In genomic region chr1:24225825-24226526, GRCm38 (mm10) we compare ENCODE assay signal across 9 mouse cellular contexts. TPM values are rescaled to one million over a fixed set of nuclear protein-coding genes. Genes with fewer than 3 reads are reported as not detected.
A peak's percentile ranks its signal among the peaks of the same experiment; 100 is the strongest.
DNase-seq lines count a peak whose midpoint lies in the region; ATAC-seq and TF ChIP-seq lines count a peak whose summit lies in the region.
"Had no signal": no experiment of that assay in that cellular context is flagged by ENCODE, and none has a peak within 500 bp of the region (broad histone marks: within the 10 kb centered on the region; RNA-seq: fewer than 3 reads in every experiment).

No protein-coding gene starts in this region.

- no peak overlapping the region for H3K9ac ChIP-seq in forebrain, embryonic 13.5 days

- peak; percentile 94 for ATAC-seq in forebrain, embryonic 13.5 days
- no peak for ATAC-seq in CD4-positive, CD25-positive, alpha-beta regulatory T cell, adult 4 months
- no peak for ATAC-seq in activated CD4-positive, CD25-positive, alpha-beta regulatory T cell, adult 4 months

- H3K4me1 ChIP-seq in kidney, adult 2 months (ENCODE audit: control insufficient read depth, insufficient read depth, low read length) = no peaks in the 10 kb centered on the region
- peaks cover 18% of the 10 kb centered on the region; the same call in 1 of the 2 replicates for H3K4me1 ChIP-seq in forebrain, embryonic 13.5 days

- peak; percentile 7 for DNase-seq in kidney, adult 2 months
- DNase-seq in kidney, adult 8-10 months = no peak
- DNase-seq in cerebellum, adult 18-20 months = peak; percentile 93 to 95
- DNase-seq in mesoderm, embryonic 11.5 days (ENCODE audit: low read depth, low spot score) = peak; percentile 71
- no peak for DNase-seq in layer of hippocampus, postnatal 36 days

- H3K4me3 ChIP-seq in kidney, adult 2 months (ENCODE audit: insufficient read depth, low read depth, low read length) = no peak overlapping the region
- no peak overlapping the region for H3K4me3 ChIP-seq in forebrain, embryonic 13.5 days

- no peak for TF ChIP-seq POLR2A in kidney, adult 2 months (IDR thresholded peaks at IDR 0.05; ENCODE audit: low read depth, low read length)

- no peak overlapping the region for H3K27ac ChIP-seq in kidney, adult 2 months (ENCODE audit: insufficient read depth, low read depth, low read length)
- peak overlapping the region; percentile 75 for H3K27ac ChIP-seq in forebrain, embryonic 13.5 days

- no peak overlapping the region for H3K4me2 ChIP-seq in forebrain, embryonic 13.5 days

- H3K36me3 ChIP-seq in kidney, adult 2 months (ENCODE audit: control insufficient read depth, insufficient read depth, low read length) = no peaks in the 10 kb centered on the region
- no peaks in the 10 kb centered on the region for H3K36me3 ChIP-seq in forebrain, embryonic 13.5 days (ENCODE audit: poor library complexity, severe bottlenecking)

- WGBS in kidney, adult 2 months = 79% methylated on average over 4 of the region's 4 CpGs
- WGBS in forebrain, embryonic 13.5 days = 81% methylated on average over 4 of the region's 4 CpGs

- no peaks in the 10 kb centered on the region for H3K9me3 ChIP-seq in forebrain, embryonic 13.5 days (replicated peaks)

- no peaks in the 10 kb centered on the region; the same call in 1 of the 2 replicates for H3K27me3 ChIP-seq in kidney, adult 2 months (replicated peaks; ENCODE audit: control insufficient read depth, insufficient read depth, low read length)
- H3K27me3 ChIP-seq in forebrain, embryonic 13.5 days = no peaks in the 10 kb centered on the region

- TF ChIP-seq CTCF in kidney, adult 2 months (conservative IDR thresholded peaks at IDR 0.05; ENCODE audit: insufficient read depth, insufficient read length, low read depth, low read length) = no peak

RNA-seq across cellular contexts. Expression of gene Col9a1, which starts 48.6 kb away (rescaled TPM):
- not detected in 2 replicates for polyA plus RNA-seq in kidney, adult 2 months (2012; rRNA removed)
- polyA plus RNA-seq in forebrain, embryonic 13.5 days (2015; fragmentation: Nextera tagmentation; extraction: Ambion mirVana) = 0.84 and 1.8 TPM in 2 replicates
- polyA plus RNA-seq in CD4-positive, CD25-positive, alpha-beta regulatory T cell, adult 4 months (2017; shearing (Covaris generic)) = not detected
- polyA plus RNA-seq in activated CD4-positive, CD25-positive, alpha-beta regulatory T cell, adult 4 months (2017; shearing (Covaris generic)) = not detected
- under 1 TPM; 0.33 to 0.57 TPM for total RNA-seq in layer of hippocampus, postnatal 36 days (2021)
- total RNA-seq: neutrophil, adult 5-6 weeks had no signal

Comparison
In these comparisons a context has a peak if more than half of its experiments do, and no peak if none do; other contexts are left out.
1. DNase-seq: peak in kidney, adult 2 months (single experiment), cerebellum, adult 18-20 months (2 of 2) and mesoderm, embryonic 11.5 days (single experiment); none in kidney, adult 8-10 months (0 of 2) and layer of hippocampus, postnatal 36 days (0 of 2).